Mouse (Mus musculus): Measurements from ENCODE around the gene Rgs19. TPM values are rescaled to one million over a fixed set of nuclear protein-coding genes. Genes with fewer than 3 reads are reported as not detected.
A peak's percentile ranks its signal among the peaks of the same experiment; 100 is the strongest.

The Rgs19 gene
- polyA plus RNA-seq, 1 experiment from 2014 or later: 71.0 TPM

DNA sequence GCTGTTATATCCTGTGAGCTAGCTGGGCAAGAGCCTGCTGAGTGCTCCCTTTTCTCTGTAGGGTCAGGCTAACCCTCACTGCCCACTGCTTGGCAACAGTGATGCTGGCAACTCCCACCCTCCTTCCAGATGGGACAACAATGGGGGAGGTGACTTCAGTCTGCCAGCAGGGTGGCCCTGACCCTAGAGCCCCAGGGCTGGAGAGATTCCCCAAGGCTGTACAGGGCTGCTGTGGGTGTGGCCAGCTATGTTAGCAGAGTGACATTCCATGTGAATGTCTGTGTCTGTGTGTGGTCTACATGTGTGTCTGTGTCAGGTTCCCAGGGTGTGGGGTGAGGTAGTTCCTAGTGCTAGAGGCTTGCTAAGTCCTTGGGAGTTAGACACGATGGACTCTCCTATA lies 20.3 kb downstream of the Rgs19 start:
- Histone ChIP-seq H3K36me3 (no peaks in the 10 kb centered on the region), H3K4me1 (replicated peaks) (peaks cover 47% of the 10 kb centered on the region), H3K27me3 (peaks cover 59% of the 10 kb centered on the region), H3K9ac (replicated peaks) (no peak overlapping the region), H3K9me3 (no peaks in the 10 kb centered on the region), H3K27ac (no peak overlapping the region), H3K4me3 (replicated peaks) (no peak overlapping the region), H3K4me2 (no peak overlapping the region)
- ATAC-seq (ENCODE audit: insufficient number of reproducible peaks, insufficient read depth, low FRiP score, low TSS enrichment, low read depth): no peak
- 58% methylated on average over 1 of the region's 1 CpGs for WGBS

DNA sequence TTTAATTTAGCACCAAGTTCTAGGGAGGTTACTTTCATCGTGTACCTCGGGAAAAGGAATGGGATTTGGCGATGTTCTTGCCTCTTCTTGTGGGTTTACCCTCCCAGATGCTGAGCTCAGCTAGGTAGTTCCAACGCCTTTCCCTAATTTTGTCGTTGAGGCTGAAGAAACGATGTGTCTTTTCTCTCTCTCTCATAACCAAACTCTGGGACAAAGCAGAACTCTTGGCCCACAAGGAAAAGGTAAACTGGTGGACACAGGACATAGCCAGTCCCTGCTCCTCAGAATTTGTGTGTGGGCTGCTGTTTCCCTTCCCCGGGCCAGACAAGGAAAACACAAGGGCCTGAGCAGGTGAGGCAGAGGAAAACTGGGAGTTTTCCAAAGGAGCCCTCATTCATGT lies 21.8 kb downstream of the Rgs19 start:
- no peak overlapping the region for H3K27ac ChIP-seq
- H3K36me3 ChIP-seq: no peaks in the 10 kb centered on the region
- H3K4me2 ChIP-seq: peak overlapping the region; percentile 77

GRCm38 (mm10) chr2:181671326-181671725 lies 22.5 kb downstream of the Rgs19 start, which contains the start of gene Sox18:
Gene Sox18, minus strand, starts transcription at chr2:181671640.
- WGBS: 1% methylated on average over 43 of the region's 43 CpGs
- H3K4me3 ChIP-seq (replicated peaks): peak within 1 kb of the TSS; percentile 56
- H3K27ac ChIP-seq: 0 out of 2 replicates have a peak within 1 kb of the TSS, but pooled peaks have one; percentile 12
- peak within 1 kb of the TSS; percentile 60 for H3K9ac ChIP-seq (replicated peaks)
- no peak for ATAC-seq (ENCODE audit: insufficient number of reproducible peaks, insufficient read depth, low FRiP score, low TSS enrichment, low read depth)
- no peaks in the 10 kb centered on the region for H3K9me3 ChIP-seq
- H3K27me3 ChIP-seq: peaks cover 69% of the 10 kb centered on the region
- peaks cover 43% of the 10 kb centered on the region for H3K4me1 ChIP-seq (replicated peaks)
- no peaks in the 10 kb centered on the region for H3K36me3 ChIP-seq
- peak within 1 kb of the TSS; percentile 77 for H3K4me2 ChIP-seq

More for the DNA sequence above, 21.8 kb downstream of the Rgs19 start:
- H3K4me1 ChIP-seq (replicated peaks): peaks cover 45% of the 10 kb centered on the region
- 31% methylated on average over 7 of the region's 7 CpGs for WGBS
- no peak overlapping the region for H3K9ac ChIP-seq (replicated peaks)
- peaks cover 69% of the 10 kb centered on the region for H3K27me3 ChIP-seq
- H3K9me3 ChIP-seq: no peaks in the 10 kb centered on the region
- ATAC-seq (ENCODE audit: insufficient number of reproducible peaks, insufficient read depth, low FRiP score, low TSS enrichment, low read depth): no peak
- H3K4me3 ChIP-seq (replicated peaks): peak overlapping the region; percentile 56

DNA sequence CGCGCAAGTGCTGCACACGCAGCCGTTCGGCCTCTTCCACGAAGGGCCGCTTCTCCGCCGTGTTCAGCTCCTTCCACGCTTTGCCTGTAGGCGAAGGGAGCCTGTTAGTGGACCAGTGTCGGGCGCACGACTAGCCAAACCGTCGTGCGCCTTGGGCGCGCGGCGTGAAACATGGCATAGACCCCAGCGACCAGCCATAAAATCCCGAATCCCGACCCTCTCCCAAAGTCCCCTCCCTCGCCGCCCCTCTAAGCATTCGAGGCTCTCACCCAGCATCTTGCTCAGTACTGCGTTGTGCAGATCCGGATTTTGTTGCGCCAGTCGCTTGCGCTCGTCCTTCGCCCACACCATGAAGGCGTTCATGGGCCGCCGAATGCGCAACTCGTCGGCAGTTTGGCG lies 22.9 kb downstream of the Rgs19 start:
- no peak for ATAC-seq (ENCODE audit: insufficient number of reproducible peaks, insufficient read depth, low FRiP score, low TSS enrichment, low read depth)
- peaks cover 69% of the 10 kb centered on the region for H3K27me3 ChIP-seq
- H3K4me3 ChIP-seq (replicated peaks): peak overlapping the region; percentile 56
- peak overlapping the region; percentile 77 for H3K4me2 ChIP-seq
- H3K9ac ChIP-seq (replicated peaks): peak overlapping the region; percentile 60
- 0 out of 2 replicates have a peak overlapping the region, but pooled peaks have one; percentile 12 for H3K27ac ChIP-seq
- H3K4me1 ChIP-seq (replicated peaks): peaks cover 39% of the 10 kb centered on the region
- 1% methylated on average over 41 of the region's 41 CpGs for WGBS
- H3K36me3 ChIP-seq: no peaks in the 10 kb centered on the region
- H3K9me3 ChIP-seq: no peaks in the 10 kb centered on the region

DNA sequence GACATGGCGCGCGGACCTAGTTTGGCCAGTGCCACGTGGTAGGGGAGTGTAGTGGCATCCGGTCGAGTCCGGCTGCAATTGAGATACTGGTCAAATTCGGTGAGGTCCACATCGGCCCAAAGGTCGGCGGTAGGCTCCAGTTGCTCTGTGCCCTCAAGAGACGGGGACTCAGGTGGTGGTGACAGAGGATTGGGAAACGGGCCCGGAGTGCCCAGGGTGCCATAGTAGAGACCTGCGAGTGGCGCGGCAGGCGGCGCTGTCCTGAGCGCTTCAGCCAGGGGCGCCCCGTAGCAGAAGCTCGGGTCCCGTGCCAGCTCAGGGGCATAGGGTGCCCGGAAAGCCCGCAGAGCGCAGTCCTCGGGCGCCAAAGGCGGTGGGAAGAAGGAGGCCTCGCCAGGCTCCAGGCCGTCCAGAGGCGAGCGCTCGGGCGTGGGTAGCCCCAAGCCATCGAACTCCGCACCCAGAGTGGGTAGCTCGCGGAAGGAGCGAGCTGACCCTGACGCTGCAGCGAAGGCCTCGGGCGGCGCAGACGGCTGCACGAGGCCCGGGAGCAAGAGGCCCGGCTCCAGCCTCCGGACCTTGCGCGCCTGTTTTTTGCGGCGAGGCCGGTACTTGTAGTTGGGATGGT lies 23.4 kb downstream of the Rgs19 start:
- no peaks in the 10 kb centered on the region for H3K36me3 ChIP-seq
- peak overlapping the region; percentile 60 for H3K9ac ChIP-seq (replicated peaks)
- H3K4me1 ChIP-seq (replicated peaks): peaks cover 34% of the 10 kb centered on the region
- H3K27me3 ChIP-seq: peaks cover 69% of the 10 kb centered on the region
- H3K4me2 ChIP-seq: peak overlapping the region; percentile 77
- H3K27ac ChIP-seq: 0 out of 2 replicates have a peak overlapping the region, but pooled peaks have one; percentile 12
- peak overlapping the region; percentile 56 for H3K4me3 ChIP-seq (replicated peaks)
- 4% methylated on average over 54 of the region's 56 CpGs for WGBS
- no peak; the same call in 1 of the 2 replicates for ATAC-seq (ENCODE audit: insufficient number of reproducible peaks, insufficient read depth, low FRiP score, low TSS enrichment, low read depth)
- H3K9me3 ChIP-seq: no peaks in the 10 kb centered on the region

DNA sequence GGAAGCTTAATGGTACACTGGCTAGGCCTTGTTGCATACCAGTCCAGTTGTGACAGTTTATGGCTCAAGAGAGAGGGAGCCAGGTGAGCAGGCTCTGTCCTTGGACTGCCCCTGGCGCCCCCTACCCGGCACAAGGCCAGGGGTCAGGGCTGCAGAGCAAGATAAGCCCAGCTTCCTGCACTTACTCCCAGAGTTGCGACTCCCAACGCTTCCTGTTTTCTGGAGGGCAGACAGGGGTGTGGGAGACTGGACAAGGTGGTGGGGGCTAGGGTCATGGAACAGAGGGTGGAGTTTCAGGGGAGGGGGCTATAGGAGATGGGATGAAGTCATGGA lies 30.5 kb downstream of the Rgs19 start:
- 0 out of 2 replicates have a peak, but pooled peaks cover 2% of the 10 kb centered on the region for H3K36me3 ChIP-seq
- no peak overlapping the region for H3K9ac ChIP-seq (replicated peaks)
- H3K27me3 ChIP-seq: peaks cover 8% of the 10 kb centered on the region
- H3K27ac ChIP-seq: peak overlapping the region; percentile 64
- ATAC-seq (ENCODE audit: insufficient number of reproducible peaks, insufficient read depth, low FRiP score, low TSS enrichment, low read depth): no peak
- no peak overlapping the region for H3K4me2 ChIP-seq
- WGBS: 19% methylated on average over 4 of the region's 4 CpGs
- H3K9me3 ChIP-seq: no peaks in the 10 kb centered on the region
- H3K4me3 ChIP-seq (replicated peaks): no peak overlapping the region
- peaks cover 28% of the 10 kb centered on the region for H3K4me1 ChIP-seq (replicated peaks)

GRCm38 (mm10) chr2:181662620-181663297 lies 31.0 kb downstream of the Rgs19 start:
- no peak overlapping the region for H3K4me2 ChIP-seq
- no peaks in the 10 kb centered on the region for H3K9me3 ChIP-seq
- no peak overlapping the region for H3K4me3 ChIP-seq (replicated peaks)
- peaks cover 3% of the 10 kb centered on the region for H3K27me3 ChIP-seq
- WGBS: 76% methylated on average over 3 of the region's 3 CpGs
- H3K4me1 ChIP-seq (replicated peaks): peaks cover 28% of the 10 kb centered on the region
- ATAC-seq (ENCODE audit: insufficient number of reproducible peaks, insufficient read depth, low FRiP score, low TSS enrichment, low read depth): no peak
- H3K36me3 ChIP-seq: 0 out of 2 replicates have a peak, but pooled peaks cover 4% of the 10 kb centered on the region
- H3K9ac ChIP-seq (replicated peaks): no peak overlapping the region
- peak overlapping the region; percentile 68 for H3K27ac ChIP-seq

DNA sequence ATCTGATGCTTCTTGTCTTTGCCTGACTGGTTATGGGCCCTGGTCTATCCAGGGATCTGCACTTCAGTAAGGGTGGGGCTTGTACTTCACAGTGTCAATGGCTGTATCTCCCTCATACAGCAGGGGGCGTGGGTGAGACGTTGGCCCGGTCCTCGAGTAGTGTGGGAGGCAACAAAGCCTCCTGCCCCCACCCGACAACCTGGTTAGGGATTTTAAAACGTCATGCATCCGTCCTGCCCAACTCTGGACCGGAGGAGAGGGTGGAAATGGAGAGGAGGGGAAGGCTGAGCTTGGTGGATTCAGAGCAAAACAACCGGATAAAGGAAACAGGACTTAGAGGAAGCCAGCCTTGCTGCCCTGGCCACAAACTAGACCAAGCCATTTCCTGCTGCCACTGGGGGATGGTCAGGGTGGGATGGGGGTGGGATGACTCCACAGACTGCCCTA lies 34.1 kb downstream of the Rgs19 start:
- peaks cover 43% of the 10 kb centered on the region for H3K4me1 ChIP-seq (replicated peaks)
- peak; percentile 5; the same call in 1 of the 2 replicates for ATAC-seq (ENCODE audit: insufficient number of reproducible peaks, insufficient read depth, low FRiP score, low TSS enrichment, low read depth)

DNA sequence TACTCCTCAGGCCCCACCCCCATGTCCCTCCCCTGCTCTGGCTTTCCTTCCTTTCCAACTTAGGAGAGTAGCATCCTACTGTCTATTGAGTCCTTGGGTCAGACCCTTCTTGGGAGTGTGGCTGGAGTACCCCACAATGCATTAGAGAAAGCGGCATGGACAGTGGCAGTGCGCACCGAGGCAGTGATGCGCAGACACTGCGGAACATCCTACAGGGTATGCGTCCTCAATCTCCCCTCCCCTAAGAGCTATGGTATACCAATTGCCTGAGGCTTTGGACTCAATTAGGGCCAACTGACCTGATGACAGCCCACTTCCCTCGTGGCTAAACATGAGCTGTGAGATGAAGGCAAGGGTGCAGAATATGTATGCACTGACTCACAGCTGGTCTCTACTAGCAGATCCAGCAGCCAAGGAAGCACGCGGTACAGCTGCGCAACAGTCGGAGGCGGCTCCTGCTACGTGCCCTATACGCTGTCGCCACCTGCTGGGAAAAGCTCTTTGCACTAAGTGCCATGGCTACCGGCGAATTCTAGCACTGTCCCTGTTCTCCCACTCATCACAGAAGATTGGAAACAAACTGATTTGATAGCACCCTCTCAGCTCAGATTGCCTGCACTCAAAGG lies 34.7 kb downstream of the Rgs19 start:
- ATAC-seq (ENCODE audit: insufficient number of reproducible peaks, insufficient read depth, low FRiP score, low TSS enrichment, low read depth): 0 out of 2 replicates have a peak, but pooled peaks have one; percentile 34
- no peaks in the 10 kb centered on the region for H3K9me3 ChIP-seq
- no peak overlapping the region for H3K27ac ChIP-seq

More for the DNA sequence above, 34.1 kb downstream of the Rgs19 start:
- H3K36me3 ChIP-seq: peaks cover 29% of the 10 kb centered on the region
- H3K27ac ChIP-seq: no peak overlapping the region
- H3K4me3 ChIP-seq (replicated peaks): no peak overlapping the region
- H3K9ac ChIP-seq (replicated peaks): no peak overlapping the region
- H3K27me3 ChIP-seq: no peaks in the 10 kb centered on the region
- WGBS: 13% methylated on average over 9 of the region's 9 CpGs
- H3K9me3 ChIP-seq: no peaks in the 10 kb centered on the region
- H3K4me2 ChIP-seq: peak overlapping the region; percentile 15; the same call in 1 of the 2 replicates

GRCm38 (mm10) chr2:181658528-181658927 lies 35.2 kb downstream of the Rgs19 start:
- no peaks in the 10 kb centered on the region for H3K27me3 ChIP-seq
- H3K27ac ChIP-seq: no peak overlapping the region
- no peaks in the 10 kb centered on the region for H3K9me3 ChIP-seq
- no peak overlapping the region for H3K4me2 ChIP-seq
- ATAC-seq (ENCODE audit: insufficient number of reproducible peaks, insufficient read depth, low FRiP score, low TSS enrichment, low read depth): no peak
- 88% methylated on average over 7 of the region's 7 CpGs for WGBS
- no peak overlapping the region for H3K4me3 ChIP-seq (replicated peaks)
- H3K36me3 ChIP-seq: peaks cover 37% of the 10 kb centered on the region
- peaks cover 39% of the 10 kb centered on the region for H3K4me1 ChIP-seq (replicated peaks)
- no peak overlapping the region for H3K9ac ChIP-seq (replicated peaks)

More for the DNA sequence above, 34.7 kb downstream of the Rgs19 start:
- H3K9ac ChIP-seq (replicated peaks): no peak overlapping the region
- H3K4me2 ChIP-seq: peak overlapping the region; percentile 15; the same call in 1 of the 2 replicates
- H3K27me3 ChIP-seq: no peaks in the 10 kb centered on the region
- no peak overlapping the region for H3K4me3 ChIP-seq (replicated peaks)
- peaks cover 43% of the 10 kb centered on the region for H3K4me1 ChIP-seq (replicated peaks)
- WGBS: 44% methylated on average over 17 of the region's 17 CpGs
- peaks cover 32% of the 10 kb centered on the region for H3K36me3 ChIP-seq

- Histone ChIP-seq H3K9ac (replicated peaks) (no peak overlapping the region), H3K4me1 (replicated peaks) (peaks cover 34% of the 10 kb centered on the region), H3K4me2 (no peak overlapping the region), H3K36me3 (peaks cover 48% of the 10 kb centered on the region), H3K4me3 (replicated peaks) (no peak overlapping the region), H3K9me3 (no peaks in the 10 kb centered on the region), H3K27ac (no peak overlapping the region), H3K27me3 (no peaks in the 10 kb centered on the region)
- WGBS: 72% methylated on average over 2 of the region's 2 CpGs
- ATAC-seq (ENCODE audit: insufficient number of reproducible peaks, insufficient read depth, low FRiP score, low TSS enrichment, low read depth): no peak
These were observed 36.3 kb downstream of the Rgs19 start for GRCm38 (mm10) chr2:181657441-181657840.

Measured in limb, embryonic 12.5 days (tissue).